Mouse (Mus musculus) gastrocnemius, adult 2 months (tissue): ENCODE data around the gene Gm9736. TPM values are rescaled to one million over a fixed set of nuclear protein-coding genes. Genes with fewer than 3 reads are reported as not detected.
"Not testable (repeated sequence)": the region's sequence is repeated elsewhere in the genome, so short reads cannot be mapped to it uniquely, and the experiment has no call there.

Experiments
- DNase-seq: peaks from one replicate; pipeline ENCODE4 v3.0.0; 2022
- H3K27ac ChIP-seq: fragments of 200-600 bp; 2 replicates; pipeline ENCODE4 v1.8.1; 2022; ENCODE audit warnings: mild to moderate bottlenecking
- H3K4me3 ChIP-seq: fragments of 200-600 bp; 2 replicates; pipeline ENCODE4 v1.8.1; 2022; ENCODE audit warnings: mild to moderate bottlenecking, moderate library complexity
- CTCF ChIP-seq: fragments of 200-600 bp; IDR thresholded peaks from 2 replicates; pipeline ENCODE4 v1.8.1; 2022; ENCODE audit warnings: antibody characterized with exemption, mild to moderate bottlenecking, moderate library complexity
- intact Hi-C: fragments of 180-260 bp; cut with DNase I; formaldehyde crosslinking; loops from one replicate; pipeline ENCODE4 v1.15.1; 2025
- total RNA-seq, 2 experiments: library from RNA; stranded (reverse); gene quantifications; 2 replicates each; pipeline ENCODE4 v1.2.3; 2021

Gene Gm9736
- total RNA-seq, 2 experiments from 2014 or later = not detected

- intact Hi-C loops = no loop called here
Observed at GRCm38 (mm10) chr10:77753448-77753847, 2.3 kb upstream of the Gm9736 start.

GRCm38 (mm10) chr10:77752312-77752711 lies 1.2 kb upstream of the Gm9736 start:
- DNase-seq, intact Hi-C loops, H3K27ac ChIP-seq, H3K4me3 ChIP-seq: not testable (repeated sequence)
- TF ChIP-seq CTCF = peak; percentile 13; the same call in 1 of the 2 replicates

More at GRCm38 (mm10) chr10:77753448-77753847, 2.3 kb upstream of the Gm9736 start:
- peak; percentile 18; the same call in 1 of the 2 replicates for TF ChIP-seq CTCF
- Histone ChIP-seq H3K27ac (no peak overlapping the region), H3K4me3 (no peak overlapping the region)
- no peak for DNase-seq

- not testable (repeated sequence) for H3K27ac ChIP-seq, H3K4me3 ChIP-seq, DNase-seq
- intact Hi-C loops = loop anchor here (1.0 kb wide), 1 partner anchor 13 kb away; no protein-coding TSS in a partner anchor
Observed at GRCm38 (mm10) chr10:77750686-77751085, 468 bp downstream of the Gm9736 start.

GRCm38 (mm10) chr10:77741924-77742688 lies 9.0 kb downstream of the Gm9736 start, which contains the start of gene Gm18596:
TSS of gene Gm18596 (minus strand) at chr10:77742638.
- DNase-seq, intact Hi-C loops: not testable (repeated sequence)

GRCm38 (mm10) chr10:77738929-77739328 lies 12.2 kb downstream of the Gm9736 start:
- intact Hi-C loops = no loop called here
- DNase-seq = no peak
- no peak for TF ChIP-seq CTCF
- H3K4me3 ChIP-seq = no peak overlapping the region
- H3K27ac ChIP-seq = no peak overlapping the region

More at GRCm38 (mm10) chr10:77741924-77742688, 9.0 kb downstream of the Gm9736 start, which contains the start of gene Gm18596:
- H3K4me3 ChIP-seq, H3K27ac ChIP-seq: not testable (repeated sequence)

GRCm38 (mm10) chr10:77735928-77736327 lies 15.2 kb downstream of the Gm9736 start:
- intact Hi-C loops = no loop called here
- no peak overlapping the region for H3K27ac ChIP-seq
- DNase-seq = no peak
- H3K4me3 ChIP-seq = no peak overlapping the region
- no peak for TF ChIP-seq CTCF

GRCm38 (mm10) chr10:77729241-77729640 lies 21.9 kb downstream of the Gm9736 start:
- no peak overlapping the region for H3K4me3 ChIP-seq
- intact Hi-C loops = no loop called here

GRCm38 (mm10) chr10:77728280-77728679 lies 22.9 kb downstream of the Gm9736 start:
- DNase-seq = no peak
- Histone ChIP-seq H3K4me3 (no peak overlapping the region), H3K27ac (no peak overlapping the region)
- intact Hi-C loops = no loop called here
- peak; percentile 29 for TF ChIP-seq CTCF

More at GRCm38 (mm10) chr10:77729241-77729640, 21.9 kb downstream of the Gm9736 start:
- DNase-seq = no peak
- no peak overlapping the region for H3K27ac ChIP-seq
- peak; percentile 35 for TF ChIP-seq CTCF

- intact Hi-C loops = no loop called here
- Histone ChIP-seq H3K4me3 (no peak within 1 kb of the TSS), H3K27ac (no peak within 1 kb of the TSS)
- no peak for TF ChIP-seq CTCF
- DNase-seq = no peak
Observed at GRCm38 (mm10) chr10:77726186-77726585, 25.0 kb downstream of the Gm9736 start, which contains the start of gene Gm10100. TSS of gene Gm10100 (plus strand) at chr10:77726486.

- Histone ChIP-seq H3K27ac (no peak overlapping the region), H3K4me3 (no peak overlapping the region)
- no peak for DNase-seq
- TF ChIP-seq CTCF = no peak
- intact Hi-C loops = no loop called here
Observed at GRCm38 (mm10) chr10:77724855-77725254, 26.3 kb downstream of the Gm9736 start.

GRCm38 (mm10) chr10:77720299-77720698 lies 30.9 kb downstream of the Gm9736 start, which contains the start of gene Krtap12-1:
TSS of gene Krtap12-1 (plus strand) at chr10:77720599.
- H3K4me3 ChIP-seq, intact Hi-C loops, DNase-seq: not testable (repeated sequence)

GRCm38 (mm10) chr10:77715507-77715906 lies 35.6 kb downstream of the Gm9736 start, which contains the start of gene Gm10142:
TSS of gene Gm10142 (plus strand) at chr10:77715807.
- DNase-seq = no peak
- Histone ChIP-seq H3K27ac (no peak within 1 kb of the TSS), H3K4me3 (no peak within 1 kb of the TSS)
- no peak for TF ChIP-seq CTCF
- intact Hi-C loops = no loop called here

More at GRCm38 (mm10) chr10:77720299-77720698, 30.9 kb downstream of the Gm9736 start, which contains the start of gene Krtap12-1:
- not testable (repeated sequence) for H3K27ac ChIP-seq

- no peak for TF ChIP-seq CTCF
- intact Hi-C loops = no loop called here
- no peak for DNase-seq
- Histone ChIP-seq H3K4me3 (no peak overlapping the region), H3K27ac (no peak overlapping the region)
Observed at GRCm38 (mm10) chr10:77713734-77714133, 37.4 kb downstream of the Gm9736 start.

GRCm38 (mm10) chr10:77711157-77711556 lies 40.0 kb downstream of the Gm9736 start, which contains the start of gene Gm10024:
TSS of gene Gm10024 (plus strand) at chr10:77711457.
- intact Hi-C loops, DNase-seq, H3K4me3 ChIP-seq, H3K27ac ChIP-seq: not testable (repeated sequence)
